Mouse (Mus musculus) erythroblast, embryonic 14.5 days (primary cell): ENCODE data around the gene Patj. TPM values are rescaled to one million over a fixed set of nuclear protein-coding genes. Genes with fewer than 3 reads are reported as not detected.

ENCODE experiments used
- H3K27me3 ChIP-seq: 2 replicates; pipeline ENCODE4 v1.6.1; 2012; ENCODE audit warnings: inconsistent platforms; ENCODE audit not compliant: control insufficient read depth
- H3K36me3 ChIP-seq: 2 replicates; pipeline ENCODE4 v1.6.1; 2012; ENCODE audit warnings: mild to moderate bottlenecking, inconsistent platforms; ENCODE audit not compliant: control insufficient read depth
- H3K4me1 ChIP-seq: 2 replicates; pipeline ENCODE4 v1.6.1; 2012; ENCODE audit warnings: inconsistent platforms; ENCODE audit not compliant: control insufficient read depth
- H3K4me3 ChIP-seq: replicated peaks from 2 replicates; pipeline ENCODE3; 2012; ENCODE audit warnings: moderate library complexity, mild to moderate bottlenecking, inconsistent platforms
- H3K9me3 ChIP-seq: 2 replicates; pipeline ENCODE4 v1.6.1; 2012; ENCODE audit warnings: low read length, inconsistent platforms, mixed read lengths; ENCODE audit not compliant: control insufficient read depth
- GATA1 ChIP-seq: IDR thresholded peaks from 2 replicates; pipeline ENCODE4 v1.6.1; 2012; ENCODE audit warnings: low read length, inconsistent platforms, mixed read lengths
- TAL1 ChIP-seq: IDR thresholded peaks from 3 replicates; pipeline ENCODE4 v1.6.1; 2012; ENCODE audit warnings: low read length, inconsistent platforms, mixed read lengths
- polyA plus RNA-seq: library from polyadenylated mRNA; stranded (reverse); fragments of >175 nt; gene quantifications from 2 replicates; pipeline ENCODE4 v1.2.3, GENCODE M21; 2012

The Patj gene
- polyA plus RNA-seq, 1 experiment: not detected

GRCm38 (mm10) chr4:98455352-98455751 lies 59.8 kb downstream of the Patj start:
- no peaks in the 10 kb centered on the region for H3K36me3 ChIP-seq
- no peaks in the 10 kb centered on the region for H3K4me1 ChIP-seq
- H3K27me3 ChIP-seq: no peaks in the 10 kb centered on the region
- TF ChIP-seq GATA1: no peak
- no peak for TF ChIP-seq TAL1
- H3K4me3 ChIP-seq: no peak overlapping the region
- H3K9me3 ChIP-seq: no peaks in the 10 kb centered on the region

- TF ChIP-seq TAL1 (no peak), GATA1 (no peak)
- Histone ChIP-seq H3K27me3 (no peaks in the 10 kb centered on the region), H3K4me1 (no peaks in the 10 kb centered on the region), H3K9me3 (no peaks in the 10 kb centered on the region), H3K4me3 (no peak overlapping the region), H3K36me3 (no peaks in the 10 kb centered on the region)
Observed at GRCm38 (mm10) chr4:98455910-98456309, 60.3 kb downstream of the Patj start.

GRCm38 (mm10) chr4:98461804-98462341 lies 66.3 kb downstream of the Patj start:
- Histone ChIP-seq H3K27me3 (no peaks in the 10 kb centered on the region), H3K4me1 (no peaks in the 10 kb centered on the region), H3K36me3 (no peaks in the 10 kb centered on the region; the same call in 1 of the 2 replicates), H3K9me3 (no peaks in the 10 kb centered on the region), H3K4me3 (no peak overlapping the region)
- no peak for TF ChIP-seq GATA1
- TF ChIP-seq TAL1: no peak

GRCm38 (mm10) chr4:98465476-98465875 lies 69.9 kb downstream of the Patj start:
- Histone ChIP-seq H3K36me3 (no peaks in the 10 kb centered on the region; the same call in 1 of the 2 replicates), H3K27me3 (no peaks in the 10 kb centered on the region), H3K4me3 (no peak overlapping the region), H3K9me3 (no peaks in the 10 kb centered on the region), H3K4me1 (no peaks in the 10 kb centered on the region)
- TF ChIP-seq GATA1 (no peak), TAL1 (no peak)

GRCm38 (mm10) chr4:98465886-98466285 lies 70.3 kb downstream of the Patj start:
- H3K36me3 ChIP-seq: no peaks in the 10 kb centered on the region; the same call in 1 of the 2 replicates
- H3K9me3 ChIP-seq: no peaks in the 10 kb centered on the region
- no peaks in the 10 kb centered on the region for H3K27me3 ChIP-seq
- TF ChIP-seq TAL1: no peak
- no peak for TF ChIP-seq GATA1
- no peaks in the 10 kb centered on the region for H3K4me1 ChIP-seq
- H3K4me3 ChIP-seq: no peak overlapping the region

- Histone ChIP-seq H3K36me3 (no peaks in the 10 kb centered on the region), H3K27me3 (no peaks in the 10 kb centered on the region), H3K4me3 (no peak overlapping the region), H3K9me3 (no peaks in the 10 kb centered on the region), H3K4me1 (no peaks in the 10 kb centered on the region)
- TF ChIP-seq GATA1: no peak
- TF ChIP-seq TAL1: no peak
Observed at GRCm38 (mm10) chr4:98471376-98471775, 75.8 kb downstream of the Patj start.

- Histone ChIP-seq H3K4me3 (no peak overlapping the region), H3K4me1 (no peaks in the 10 kb centered on the region), H3K9me3 (no peaks in the 10 kb centered on the region), H3K36me3 (no peaks in the 10 kb centered on the region), H3K27me3 (no peaks in the 10 kb centered on the region)
- no peak for TF ChIP-seq TAL1
- TF ChIP-seq GATA1: no peak
Observed at GRCm38 (mm10) chr4:98473491-98473890, 77.9 kb downstream of the Patj start.

GRCm38 (mm10) chr4:98478005-98478404 lies 82.4 kb downstream of the Patj start:
- Histone ChIP-seq H3K9me3 (no peaks in the 10 kb centered on the region), H3K4me1 (no peaks in the 10 kb centered on the region), H3K4me3 (no peak overlapping the region), H3K36me3 (no peaks in the 10 kb centered on the region), H3K27me3 (no peaks in the 10 kb centered on the region)
- TF ChIP-seq GATA1 (no peak), TAL1 (no peak)

- no peaks in the 10 kb centered on the region for H3K36me3 ChIP-seq
- peaks cover 2% of the 10 kb centered on the region; the same call in 1 of the 2 replicates for H3K4me1 ChIP-seq
- no peaks in the 10 kb centered on the region for H3K27me3 ChIP-seq
- H3K9me3 ChIP-seq: no peaks in the 10 kb centered on the region
- H3K4me3 ChIP-seq: no peak overlapping the region
- no peak for TF ChIP-seq GATA1
- no peak for TF ChIP-seq TAL1
Observed at GRCm38 (mm10) chr4:98486475-98486874, 90.9 kb downstream of the Patj start.

- TF ChIP-seq GATA1 (no peak), TAL1 (no peak; the same call in 2 of the 3 replicates)
- H3K27me3 ChIP-seq: no peaks in the 10 kb centered on the region
- no peaks in the 10 kb centered on the region for H3K9me3 ChIP-seq
- H3K4me3 ChIP-seq: no peak overlapping the region
- H3K4me1 ChIP-seq: peaks cover 2% of the 10 kb centered on the region; the same call in 1 of the 2 replicates
- no peaks in the 10 kb centered on the region for H3K36me3 ChIP-seq
Observed at GRCm38 (mm10) chr4:98486901-98487300, 91.3 kb downstream of the Patj start.
